Mouse (Mus musculus) megakaryocyte, embryonic 14.5 days (primary cell): ENCODE measurements around the gene Cd300ld4. TPM values are rescaled to one million over a fixed set of nuclear protein-coding genes. Genes with fewer than 3 reads are reported as not detected.
A peak's percentile ranks its signal among the peaks of the same experiment; 100 is the strongest.
"Not testable (repeated sequence)": the region's sequence is repeated elsewhere in the genome, so short reads cannot be mapped to it uniquely, and the experiment has no call there.

Experiments used
- H3K27me3 ChIP-seq: replicated peaks from 2 replicates; pipeline ENCODE3; 2012; ENCODE audit warnings: inconsistent platforms
- H3K36me3 ChIP-seq: replicated peaks from 2 replicates; pipeline ENCODE3; 2012; ENCODE audit warnings: low read length, inconsistent platforms, mixed read lengths
- H3K4me1 ChIP-seq: 2 replicates; pipeline ENCODE4 v1.6.1; 2012; ENCODE audit warnings: inconsistent platforms
- H3K4me3 ChIP-seq: replicated peaks from 2 replicates; pipeline ENCODE3; 2012; ENCODE audit warnings: moderate library complexity, mild to moderate bottlenecking, inconsistent platforms
- H3K9me3 ChIP-seq: 2 replicates; pipeline ENCODE4 v1.6.1; 2012; ENCODE audit warnings: inconsistent platforms
- FLI1 ChIP-seq: IDR thresholded peaks from 2 replicates; pipeline ENCODE4 v1.6.1; 2012; ENCODE audit warnings: low read length, inconsistent platforms, mixed read lengths
- GATA1 ChIP-seq: IDR thresholded peaks from 3 replicates; pipeline ENCODE4 v1.6.1; 2012; ENCODE audit warnings: mixed read lengths, low read length, inconsistent platforms, borderline replicate concordance
- polyA plus RNA-seq: library from polyadenylated mRNA; stranded (reverse); fragments of >175 nt; gene quantifications from 2 replicates; pipeline ENCODE4 v1.2.3, GENCODE M21; 2012; ENCODE audit warnings: low replicate concordance; ENCODE audit not compliant: insufficient read depth

The Cd300ld4 gene
- polyA plus RNA-seq, 1 experiment: not detected

DNA sequence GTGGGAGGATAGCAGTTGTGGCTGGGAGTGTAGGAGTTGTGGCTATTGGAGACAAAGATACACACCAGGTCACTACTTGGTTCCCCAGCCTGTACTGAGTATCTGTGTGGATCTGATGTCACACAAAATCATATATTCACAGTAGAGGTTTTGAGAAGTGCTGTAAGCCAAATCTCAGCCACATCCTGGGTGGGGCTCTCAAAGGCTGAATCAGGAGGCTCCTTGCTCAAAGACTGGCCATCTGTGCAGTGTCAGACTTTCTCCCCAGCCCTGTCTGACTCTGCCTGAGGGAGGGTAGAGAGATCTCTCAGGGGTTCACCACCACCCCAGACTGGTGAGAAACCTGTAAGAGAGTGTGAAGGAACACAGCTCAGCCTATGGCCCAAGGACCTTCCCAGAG lies 27.7 kb upstream of the Cd300ld4 start:
- Histone ChIP-seq H3K4me1 (peaks cover 2% of the 10 kb centered on the region; the same call in 1 of the 2 replicates), H3K27me3 (peaks cover 48% of the 10 kb centered on the region), H3K4me3 (no peak overlapping the region), H3K36me3 (no peaks in the 10 kb centered on the region), H3K9me3 (no peaks in the 10 kb centered on the region)
- TF ChIP-seq GATA1: no peak
- no peak for TF ChIP-seq FLI1

DNA sequence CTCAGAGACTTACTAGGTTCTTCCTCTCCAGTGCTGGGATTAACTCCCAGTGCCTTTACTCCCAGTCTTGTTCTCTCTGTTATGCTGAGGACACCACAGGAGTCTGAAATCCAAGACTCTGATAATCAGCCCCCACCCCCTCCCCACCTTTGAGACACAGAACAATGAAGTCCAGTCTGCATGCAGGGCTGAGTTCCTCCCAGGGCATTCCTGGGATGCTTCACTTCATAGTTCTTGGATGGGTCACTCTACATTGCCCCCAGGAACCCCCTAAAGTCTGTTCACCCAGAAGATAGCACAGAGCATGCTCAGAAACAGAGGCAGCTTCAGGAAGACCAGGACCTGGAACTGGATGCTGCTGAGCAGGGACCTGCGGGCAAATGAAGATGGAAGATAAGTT lies 26.2 kb upstream of the Cd300ld4 start:
- Histone ChIP-seq H3K4me1 (peaks cover 2% of the 10 kb centered on the region; the same call in 1 of the 2 replicates), H3K9me3 (no peaks in the 10 kb centered on the region), H3K4me3 (no peak overlapping the region), H3K27me3 (peaks cover 41% of the 10 kb centered on the region), H3K36me3 (no peaks in the 10 kb centered on the region)
- TF ChIP-seq FLI1 (no peak), GATA1 (no peak)

DNA sequence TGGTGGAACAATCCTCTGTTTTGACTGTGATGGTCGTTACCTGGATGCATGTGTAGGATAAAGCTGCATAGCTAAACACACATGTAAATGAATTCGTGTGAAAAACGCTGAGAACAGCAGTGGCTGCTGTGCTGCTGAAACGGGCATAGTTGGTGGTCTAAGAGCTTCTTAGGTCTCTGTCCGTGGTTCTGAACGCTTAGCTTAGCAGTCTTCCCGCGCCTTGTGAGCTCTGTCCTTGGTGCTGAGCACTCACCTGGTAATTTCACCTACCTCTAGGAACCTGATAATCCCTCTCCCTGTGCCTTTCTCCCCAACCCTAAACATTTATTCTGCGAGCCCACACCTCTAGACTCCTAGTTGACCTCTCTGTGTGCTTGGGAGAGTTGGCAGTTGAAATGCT lies 25.4 kb upstream of the Cd300ld4 start:
- Histone ChIP-seq H3K36me3 (no peaks in the 10 kb centered on the region), H3K4me1 (peaks cover 2% of the 10 kb centered on the region; the same call in 1 of the 2 replicates), H3K27me3 (peaks cover 36% of the 10 kb centered on the region), H3K9me3 (no peaks in the 10 kb centered on the region), H3K4me3 (no peak overlapping the region)
- TF ChIP-seq FLI1 (no peak), GATA1 (no peak)

DNA sequence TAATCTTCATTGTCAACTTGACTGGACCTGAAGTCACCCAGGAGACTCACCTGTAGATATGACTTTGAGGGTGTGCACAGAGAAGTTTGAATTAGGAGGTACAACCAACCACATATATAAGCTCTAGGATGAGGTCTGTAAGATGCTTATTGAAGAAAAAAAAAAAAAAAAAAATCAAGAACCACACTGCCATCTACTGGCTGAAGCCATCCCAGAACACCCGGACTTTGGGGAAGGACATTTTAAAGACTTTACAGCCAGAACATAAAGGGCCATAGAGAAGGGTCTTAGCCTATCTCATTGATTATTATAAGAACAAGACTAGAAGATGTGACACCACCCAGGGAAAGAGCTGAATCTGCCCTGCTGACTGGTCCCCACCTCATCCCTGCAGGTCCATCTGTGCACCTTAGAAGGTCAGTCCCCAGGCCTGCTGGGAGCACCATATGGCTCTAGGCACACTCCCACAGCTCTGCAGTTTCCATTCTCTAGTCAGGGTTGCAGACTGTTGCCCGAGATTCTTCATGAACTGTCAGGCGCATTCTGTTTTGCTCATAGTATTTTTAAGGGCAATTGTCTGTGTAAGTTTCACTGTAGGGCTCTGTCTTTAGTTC lies 22.6 kb upstream of the Cd300ld4 start:
- TF ChIP-seq FLI1 (no peak), GATA1 (no peak)
- H3K36me3 ChIP-seq: no peaks in the 10 kb centered on the region

DNA sequence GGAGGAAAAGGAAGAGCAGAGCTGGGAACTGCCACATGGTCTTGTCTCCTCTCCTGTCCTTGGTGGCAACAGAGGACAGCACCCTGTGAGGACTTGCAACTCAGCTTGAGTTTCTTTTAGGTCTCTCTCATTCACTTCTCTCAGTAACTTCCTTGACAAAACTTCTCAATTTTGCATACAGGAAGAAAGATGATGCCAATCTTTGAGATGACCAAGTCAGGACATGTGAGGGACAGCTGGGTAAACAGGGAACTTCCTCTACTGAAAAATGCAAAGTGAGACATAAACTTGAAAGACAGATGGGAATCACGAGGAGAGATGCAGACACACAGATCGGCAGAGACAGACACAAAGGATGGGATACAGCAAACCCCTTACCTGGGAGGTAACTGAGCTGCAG lies 21.4 kb upstream of the Cd300ld4 start, which contains the start of gene Cd300ld3:
Gene Cd300ld3 (minus strand): TSS at position 151 of the 400 bp plus-strand sequence.
- H3K9me3 ChIP-seq: no peaks in the 10 kb centered on the region
- TF ChIP-seq GATA1: no peak
- no peak for TF ChIP-seq FLI1
- peaks cover 2% of the 10 kb centered on the region; the same call in 1 of the 2 replicates for H3K4me1 ChIP-seq
- H3K36me3 ChIP-seq: no peaks in the 10 kb centered on the region
- H3K4me3 ChIP-seq: no peak within 1 kb of the TSS
- H3K27me3 ChIP-seq: peaks cover 19% of the 10 kb centered on the region

More for the DNA sequence above, 22.6 kb upstream of the Cd300ld4 start:
- no peak overlapping the region for H3K4me3 ChIP-seq
- no peaks in the 10 kb centered on the region for H3K9me3 ChIP-seq
- peaks cover 2% of the 10 kb centered on the region; the same call in 1 of the 2 replicates for H3K4me1 ChIP-seq
- H3K27me3 ChIP-seq: peaks cover 25% of the 10 kb centered on the region

DNA sequence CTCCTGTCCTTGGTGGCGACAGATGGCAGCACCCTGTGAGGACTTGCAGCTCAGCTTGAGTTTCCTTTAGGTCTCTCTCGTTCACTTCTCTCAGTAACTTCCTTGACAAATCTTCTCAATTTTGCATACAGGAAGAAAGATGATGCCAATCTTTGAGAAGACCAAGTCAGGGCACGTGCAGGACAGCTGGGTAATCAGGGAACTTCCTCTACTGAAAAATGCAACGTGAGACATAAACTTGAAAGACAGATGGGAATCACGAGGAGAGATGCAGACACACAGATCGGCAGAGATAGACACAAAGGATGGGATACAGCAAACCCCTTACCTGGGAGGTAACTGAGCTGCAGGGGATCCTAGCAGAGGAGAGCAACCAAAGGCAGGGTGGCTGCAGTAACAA lies 10.9 kb upstream of the Cd300ld4 start, which contains the start of gene Cd300ld5:
Gene Cd300ld5 (minus strand): TSS at position 101 of the 400 bp plus-strand sequence.
- H3K27me3 ChIP-seq, H3K9me3 ChIP-seq, H3K4me1 ChIP-seq: not testable (repeated sequence)

DNA sequence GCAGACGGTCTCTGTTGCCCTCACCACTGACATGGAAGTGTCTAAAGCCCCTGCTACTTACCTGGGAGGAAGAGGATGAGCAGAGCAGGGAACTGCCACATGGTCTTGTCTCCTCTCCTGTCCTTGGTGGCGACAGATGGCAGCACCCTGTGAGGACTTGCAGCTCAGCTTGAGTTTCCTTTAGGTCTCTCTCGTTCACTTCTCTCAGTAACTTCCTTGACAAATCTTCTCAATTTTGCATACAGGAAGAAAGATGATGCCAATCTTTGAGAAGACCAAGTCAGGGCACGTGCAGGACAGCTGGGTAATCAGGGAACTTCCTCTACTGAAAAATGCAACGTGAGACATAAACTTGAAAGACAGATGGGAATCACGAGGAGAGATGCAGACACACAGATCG lies 10.7 kb downstream of the Cd300ld4 start, which contains the start of gene Cd300ld2:
Gene Cd300ld2 (minus strand): TSS at position 101 of the 400 bp plus-strand sequence.
- not testable (repeated sequence) for H3K27me3 ChIP-seq, H3K36me3 ChIP-seq, H3K9me3 ChIP-seq, H3K4me1 ChIP-seq, H3K4me3 ChIP-seq

More for the DNA sequence above, 10.9 kb upstream of the Cd300ld4 start, which contains the start of gene Cd300ld5:
- H3K36me3 ChIP-seq, H3K4me3 ChIP-seq: not testable (repeated sequence)

DNA sequence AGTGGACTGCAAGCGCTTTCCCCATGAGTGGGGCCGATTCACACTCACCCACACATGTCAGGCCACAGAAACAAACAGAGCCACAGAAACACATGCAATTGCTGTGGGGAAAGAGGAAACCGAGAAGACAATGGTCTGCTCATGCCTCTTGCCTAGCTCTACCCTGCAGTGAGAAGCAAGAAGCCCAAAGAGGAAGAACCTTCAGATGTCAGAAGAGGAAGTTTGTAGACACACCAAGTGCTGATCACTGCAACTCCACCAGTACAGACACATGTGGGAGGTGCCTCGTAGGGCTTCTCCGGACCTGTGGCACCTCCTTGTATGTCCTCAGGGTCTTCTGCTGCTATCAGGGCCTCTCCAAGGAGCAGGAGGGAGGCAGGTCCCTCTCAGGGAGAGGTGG lies 22.7 kb downstream of the Cd300ld4 start:
- H3K4me1 ChIP-seq: peaks cover 37% of the 10 kb centered on the region
- no peaks in the 10 kb centered on the region for H3K36me3 ChIP-seq
- H3K9me3 ChIP-seq: peaks cover 7% of the 10 kb centered on the region; the same call in 1 of the 2 replicates
- H3K4me3 ChIP-seq: peak overlapping the region; percentile 72
- H3K27me3 ChIP-seq: peaks cover 55% of the 10 kb centered on the region
- no peak for TF ChIP-seq GATA1
- TF ChIP-seq FLI1: no peak

DNA sequence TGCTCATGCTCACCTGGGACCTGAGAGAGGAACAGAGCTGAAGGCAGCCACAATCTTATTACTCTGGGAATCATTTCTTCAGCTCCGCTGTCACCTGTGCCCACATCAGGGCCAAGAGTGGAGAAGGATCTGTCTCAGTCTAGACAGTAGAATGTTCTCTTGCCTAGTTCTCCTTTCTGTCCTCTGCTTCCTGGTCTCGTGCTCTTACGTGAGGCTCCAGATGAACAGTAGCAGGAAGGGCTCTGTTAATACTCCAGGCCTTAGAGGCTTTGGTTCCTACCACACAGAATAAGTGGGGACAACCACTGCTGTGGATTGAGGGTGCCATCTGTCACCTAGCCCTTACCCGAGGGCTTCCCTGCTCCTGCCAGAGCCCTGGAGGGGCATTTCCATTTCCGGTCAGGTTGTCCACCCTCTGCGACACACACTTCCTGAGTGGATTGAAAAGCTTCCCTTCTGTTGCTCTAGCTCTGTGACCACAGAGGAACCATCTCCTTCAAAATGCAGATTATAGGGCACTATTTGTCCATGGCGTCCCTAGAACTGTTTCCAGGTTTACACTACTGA lies 25.3 kb downstream of the Cd300ld4 start, which contains the start of gene Cd300c2:
Gene Cd300c2 (minus strand): TSS at position 407 of the 567 bp plus-strand sequence.
- peaks cover 7% of the 10 kb centered on the region; the same call in 1 of the 2 replicates for H3K9me3 ChIP-seq
- peaks cover 49% of the 10 kb centered on the region for H3K4me1 ChIP-seq
- peaks cover 64% of the 10 kb centered on the region for H3K27me3 ChIP-seq
- TF ChIP-seq GATA1 (no peak), FLI1 (no peak)
- H3K36me3 ChIP-seq: no peaks in the 10 kb centered on the region
- H3K4me3 ChIP-seq: peak within 1 kb of the TSS; percentile 79

DNA sequence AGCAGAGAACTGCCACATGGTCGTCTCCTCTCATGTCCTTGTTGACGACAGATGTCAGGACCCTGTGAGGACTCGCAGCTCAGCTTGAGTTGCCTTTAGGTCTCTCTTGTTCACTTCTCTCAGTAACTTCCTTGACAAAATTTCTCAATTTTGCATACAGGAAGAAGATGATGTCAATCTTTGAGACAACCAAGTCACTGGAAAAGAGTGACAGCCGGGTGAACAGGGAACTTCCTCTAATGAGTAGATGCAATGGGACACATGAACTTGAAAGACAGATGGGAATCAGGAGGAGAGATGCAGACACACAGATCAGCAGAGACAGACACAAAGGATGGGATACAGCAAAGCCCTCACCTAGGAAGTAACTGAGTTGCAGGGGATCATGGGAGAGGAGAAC lies 37.0 kb downstream of the Cd300ld4 start, which contains the start of gene Cd300ld:
Gene Cd300ld (minus strand): TSS at position 130 of the 400 bp plus-strand sequence.
- H3K4me1 ChIP-seq: peaks cover 13% of the 10 kb centered on the region
- TF ChIP-seq GATA1: no peak
- H3K27me3 ChIP-seq: peaks cover 21% of the 10 kb centered on the region
- H3K4me3 ChIP-seq: peak within 1 kb of the TSS; percentile 15
- H3K9me3 ChIP-seq: no peaks in the 10 kb centered on the region
- no peaks in the 10 kb centered on the region for H3K36me3 ChIP-seq
